Mouse (Mus musculus): ENCODE results near the gene Fgf22. TPM values are rescaled to one million over a fixed set of nuclear protein-coding genes. Genes with fewer than 3 reads are reported as not detected.

Fgf22 gene
- not detected in 2 replicates for polyA plus RNA-seq (2012; ENCODE audit: insufficient read depth, low replicate concordance)

GRCm38 (mm10) chr10:79754856-79755516 lies at the start of gene Fgf22:
Gene Fgf22 (plus strand): TSS chr10:79755076.
- H3K4me3 ChIP-seq (replicated peaks), result peak within 1 kb of the TSS; percentile 71
- peaks cover 16% of the 10 kb centered on the region for H3K4me1 ChIP-seq
- H3K9me3 ChIP-seq, result no peaks in the 10 kb centered on the region
- peaks cover 45% of the 10 kb centered on the region for H3K36me3 ChIP-seq (replicated peaks; ENCODE audit: low read length)
- TF ChIP-seq GATA1 (IDR thresholded peaks at IDR 0.05; ENCODE audit: borderline replicate concordance, low read length) (no peak), FLI1 (IDR thresholded peaks at IDR 0.05; ENCODE audit: low read length) (no peak)
- H3K27me3 ChIP-seq (replicated peaks), result peaks cover 11% of the 10 kb centered on the region

- peaks cover 71% of the 10 kb centered on the region for H3K4me1 ChIP-seq
- peaks cover 50% of the 10 kb centered on the region for H3K36me3 ChIP-seq (replicated peaks; ENCODE audit: low read length)
Measured at GRCm38 (mm10) chr10:79705951-79706350, 48.9 kb upstream of the Fgf22 start.

GRCm38 (mm10) chr10:79706406-79707094 lies 48.3 kb upstream of the Fgf22 start:
- TF ChIP-seq GATA1 (IDR thresholded peaks at IDR 0.05; ENCODE audit: borderline replicate concordance, low read length) (no peak), FLI1 (IDR thresholded peaks at IDR 0.05; ENCODE audit: low read length) (no peak)
- Histone ChIP-seq H3K9me3 (no peaks in the 10 kb centered on the region), H3K36me3 (replicated peaks; ENCODE audit: low read length) (peaks cover 56% of the 10 kb centered on the region), H3K4me3 (replicated peaks) (peak overlapping the region; percentile 98), H3K27me3 (replicated peaks) (no peaks in the 10 kb centered on the region), H3K4me1 (peaks cover 73% of the 10 kb centered on the region)

More at GRCm38 (mm10) chr10:79705951-79706350, 48.9 kb upstream of the Fgf22 start:
- TF ChIP-seq FLI1 (IDR thresholded peaks at IDR 0.05; ENCODE audit: low read length) (no peak), GATA1 (IDR thresholded peaks at IDR 0.05; ENCODE audit: borderline replicate concordance, low read length) (0 out of 3 replicates have a peak, but pooled peaks have one; percentile 59)
- Histone ChIP-seq H3K9me3 (no peaks in the 10 kb centered on the region), H3K4me3 (replicated peaks) (peak overlapping the region; percentile 98), H3K27me3 (replicated peaks) (no peaks in the 10 kb centered on the region)

GRCm38 (mm10) chr10:79707162-79707561 lies 47.7 kb upstream of the Fgf22 start:
- H3K4me3 ChIP-seq (replicated peaks), result peak overlapping the region; percentile 98
- TF ChIP-seq FLI1 (IDR thresholded peaks at IDR 0.05; ENCODE audit: low read length), result no peak
- no peak for TF ChIP-seq GATA1 (IDR thresholded peaks at IDR 0.05; ENCODE audit: borderline replicate concordance, low read length)
- H3K9me3 ChIP-seq, result no peaks in the 10 kb centered on the region
- H3K27me3 ChIP-seq (replicated peaks), result no peaks in the 10 kb centered on the region
- peaks cover 79% of the 10 kb centered on the region for H3K4me1 ChIP-seq
- peaks cover 62% of the 10 kb centered on the region for H3K36me3 ChIP-seq (replicated peaks; ENCODE audit: low read length)

GRCm38 (mm10) chr10:79707759-79708158 lies 47.1 kb upstream of the Fgf22 start:
- TF ChIP-seq GATA1 (IDR thresholded peaks at IDR 0.05; ENCODE audit: borderline replicate concordance, low read length) (no peak), FLI1 (IDR thresholded peaks at IDR 0.05; ENCODE audit: low read length) (no peak)
- Histone ChIP-seq H3K27me3 (replicated peaks) (no peaks in the 10 kb centered on the region), H3K4me3 (replicated peaks) (peak overlapping the region; percentile 98), H3K36me3 (replicated peaks; ENCODE audit: low read length) (peaks cover 63% of the 10 kb centered on the region), H3K4me1 (peaks cover 85% of the 10 kb centered on the region), H3K9me3 (no peaks in the 10 kb centered on the region)

- Histone ChIP-seq H3K4me3 (replicated peaks) (peak overlapping the region; percentile 69), H3K27me3 (replicated peaks) (no peaks in the 10 kb centered on the region), H3K36me3 (replicated peaks; ENCODE audit: low read length) (peaks cover 63% of the 10 kb centered on the region), H3K4me1 (peaks cover 91% of the 10 kb centered on the region), H3K9me3 (no peaks in the 10 kb centered on the region)
- TF ChIP-seq GATA1 (IDR thresholded peaks at IDR 0.05; ENCODE audit: borderline replicate concordance, low read length) (no peak), FLI1 (IDR thresholded peaks at IDR 0.05; ENCODE audit: low read length) (no peak)
Measured at GRCm38 (mm10) chr10:79708668-79709067, 46.2 kb upstream of the Fgf22 start.

- Histone ChIP-seq H3K4me1 (peaks cover 91% of the 10 kb centered on the region), H3K27me3 (replicated peaks) (peaks cover 3% of the 10 kb centered on the region), H3K9me3 (no peaks in the 10 kb centered on the region), H3K36me3 (replicated peaks; ENCODE audit: low read length) (peaks cover 63% of the 10 kb centered on the region), H3K4me3 (replicated peaks) (peak overlapping the region; percentile 69)
- TF ChIP-seq GATA1 (IDR thresholded peaks at IDR 0.05; ENCODE audit: borderline replicate concordance, low read length), result no peak
- no peak for TF ChIP-seq FLI1 (IDR thresholded peaks at IDR 0.05; ENCODE audit: low read length)
Measured at GRCm38 (mm10) chr10:79709307-79709706, 45.6 kb upstream of the Fgf22 start.

GRCm38 (mm10) chr10:79712029-79712428 lies 42.8 kb upstream of the Fgf22 start:
- no peaks in the 10 kb centered on the region for H3K9me3 ChIP-seq
- H3K27me3 ChIP-seq (replicated peaks), result peaks cover 29% of the 10 kb centered on the region
- H3K4me1 ChIP-seq, result peaks cover 78% of the 10 kb centered on the region
- H3K4me3 ChIP-seq (replicated peaks), result no peak overlapping the region
- H3K36me3 ChIP-seq (replicated peaks; ENCODE audit: low read length), result peaks cover 52% of the 10 kb centered on the region
- TF ChIP-seq FLI1 (IDR thresholded peaks at IDR 0.05; ENCODE audit: low read length) (no peak), GATA1 (IDR thresholded peaks at IDR 0.05; ENCODE audit: borderline replicate concordance, low read length) (no peak)

- Histone ChIP-seq H3K27me3 (replicated peaks) (peaks cover 35% of the 10 kb centered on the region), H3K9me3 (no peaks in the 10 kb centered on the region), H3K4me3 (replicated peaks) (no peak overlapping the region), H3K36me3 (replicated peaks; ENCODE audit: low read length) (peaks cover 46% of the 10 kb centered on the region), H3K4me1 (peaks cover 78% of the 10 kb centered on the region)
- TF ChIP-seq FLI1 (IDR thresholded peaks at IDR 0.05; ENCODE audit: low read length) (no peak), GATA1 (IDR thresholded peaks at IDR 0.05; ENCODE audit: borderline replicate concordance, low read length) (no peak)
Measured at GRCm38 (mm10) chr10:79712499-79713126, 42.3 kb upstream of the Fgf22 start.

All from megakaryocyte, embryonic 14.5 days (primary cell).